Mouse (Mus musculus): ENCODE data around the gene Epha6. TPM values are rescaled to one million over a fixed set of nuclear protein-coding genes. Genes with fewer than 3 reads are reported as not detected.

The Epha6 gene
- polyA plus RNA-seq, 2 experiments = not detected

DNA sequence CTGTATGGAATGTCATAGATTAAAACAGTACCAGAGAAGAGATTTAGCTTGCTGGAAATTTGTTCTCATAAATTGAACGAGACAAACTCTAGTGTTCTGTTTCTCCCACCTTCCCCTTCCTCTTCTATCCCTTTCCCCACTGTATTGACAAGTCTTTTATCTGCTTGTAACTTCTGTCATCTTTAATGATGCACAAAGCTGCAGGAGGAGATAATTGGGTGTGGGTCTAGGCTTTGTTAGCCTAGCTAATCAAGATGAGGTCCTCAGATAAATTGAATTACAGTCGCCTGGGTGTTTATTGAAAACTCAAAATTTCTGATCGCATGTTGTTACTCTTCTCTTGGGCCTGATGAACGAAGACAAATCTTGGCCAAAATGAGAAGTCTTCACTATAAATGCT, 844.5 kb downstream of the Epha6 start:
- Histone ChIP-seq H3K9me3 (ENCODE audit: control insufficient read depth, low read length) (no peaks in the 10 kb centered on the region), H3K4me3 (ENCODE audit: insufficient read depth in 1 of 2, low read depth in 2 of 2, low read length in 2 of 2) (no peak overlapping the region), H3K9ac (replicated peaks) (no peak overlapping the region), H3K27me3 (ENCODE audit: control insufficient read depth, insufficient read depth, low read length) (no peaks in the 10 kb centered on the region), H3K36me3 (replicated peaks; ENCODE audit: control insufficient read depth, insufficient read depth, low read depth) (no peaks in the 10 kb centered on the region), H3K4me1 (replicated peaks; ENCODE audit: control insufficient read depth in 2 of 2, insufficient read depth in 2 of 2, low read length in 1 of 2) (no peaks in the 10 kb centered on the region), H3K27ac (no peak overlapping the region), H3K4me2 (ENCODE audit: low read depth) (no peak overlapping the region)
- ATAC-seq (ENCODE audit: insufficient read depth) = no peak
- DNase-seq (ENCODE audit: low read depth in 3 of 3, low spot score in 3 of 3) = no peak
- 45% methylated on average over 4 of the region's 4 CpGs for WGBS (ENCODE audit: insufficient replicate concordance)
- TF ChIP-seq CTCF (IDR thresholded peaks at IDR 0.05; ENCODE audit: low read depth) = no peak
- no peak for TF ChIP-seq EP300 (IDR thresholded peaks at IDR 0.05; ENCODE audit: low read depth)

DNA sequence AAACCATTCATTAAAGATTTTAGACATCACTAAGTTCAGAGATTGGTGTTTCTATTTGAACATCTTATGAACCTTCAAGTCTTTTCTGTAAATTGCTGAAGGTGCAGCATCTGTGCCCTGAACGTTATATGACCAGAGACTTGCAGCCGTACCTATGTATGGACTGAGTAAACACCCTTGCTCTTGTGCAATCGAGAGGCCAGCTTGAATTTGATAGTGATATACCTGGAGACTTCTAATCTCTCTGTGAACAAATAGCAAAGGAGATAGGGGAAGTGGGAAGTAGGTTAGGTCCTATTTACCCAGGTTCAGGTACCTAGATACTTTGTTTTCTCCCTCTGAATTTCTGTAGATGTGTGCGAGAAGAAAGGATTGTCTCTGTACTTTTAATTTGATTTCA, 854.4 kb downstream of the Epha6 start:
- no peaks in the 10 kb centered on the region for H3K27me3 ChIP-seq (ENCODE audit: control insufficient read depth, insufficient read depth, low read length)
- no peak overlapping the region for H3K9ac ChIP-seq (replicated peaks)
- no peak overlapping the region for H3K27ac ChIP-seq
- no peak overlapping the region for H3K4me3 ChIP-seq (ENCODE audit: insufficient read depth in 1 of 2, low read depth in 2 of 2, low read length in 2 of 2)
- no peak for ATAC-seq (ENCODE audit: insufficient read depth)
- H3K4me2 ChIP-seq (ENCODE audit: low read depth) = no peak overlapping the region
- TF ChIP-seq EP300 (IDR thresholded peaks at IDR 0.05; ENCODE audit: low read depth) (no peak), CTCF (IDR thresholded peaks at IDR 0.05; ENCODE audit: low read depth) (no peak)
- no peaks in the 10 kb centered on the region for H3K36me3 ChIP-seq (replicated peaks; ENCODE audit: control insufficient read depth, insufficient read depth, low read depth)
- 57% methylated on average over 4 of the region's 4 CpGs for WGBS (ENCODE audit: insufficient replicate concordance)
- no peaks in the 10 kb centered on the region for H3K4me1 ChIP-seq (replicated peaks; ENCODE audit: control insufficient read depth in 2 of 2, insufficient read depth in 2 of 2, low read length in 1 of 2)
- no peak for DNase-seq (ENCODE audit: low read depth in 3 of 3, low spot score in 3 of 3)
- H3K9me3 ChIP-seq (ENCODE audit: control insufficient read depth, low read length) = no peaks in the 10 kb centered on the region

DNA sequence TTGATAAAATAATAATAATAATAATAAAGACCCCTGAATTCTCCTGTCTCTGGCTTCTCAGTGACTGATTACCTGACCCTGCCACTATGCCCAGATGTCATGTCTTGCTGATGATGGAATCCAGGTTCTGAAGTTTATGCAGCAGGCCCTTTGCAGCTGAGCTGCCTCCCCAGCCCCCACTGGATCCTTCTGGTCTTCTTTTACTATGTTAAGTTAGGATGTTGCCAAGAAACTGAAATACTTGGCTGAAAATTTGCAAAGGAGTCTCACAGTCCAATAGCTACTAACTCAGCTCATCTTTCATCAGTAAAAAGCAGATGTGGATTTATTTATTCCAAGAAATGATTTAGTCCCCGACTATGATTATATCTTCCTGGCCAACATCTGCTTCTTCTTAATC, 861.7 kb downstream of the Epha6 start:
- Histone ChIP-seq H3K9me3 (ENCODE audit: control insufficient read depth, low read length) (no peaks in the 10 kb centered on the region), H3K36me3 (replicated peaks; ENCODE audit: control insufficient read depth, insufficient read depth, low read depth) (no peaks in the 10 kb centered on the region), H3K9ac (replicated peaks) (no peak overlapping the region), H3K4me3 (ENCODE audit: insufficient read depth in 1 of 2, low read depth in 2 of 2, low read length in 2 of 2) (no peak overlapping the region), H3K27ac (no peak overlapping the region), H3K4me1 (replicated peaks; ENCODE audit: control insufficient read depth in 2 of 2, insufficient read depth in 2 of 2, low read length in 1 of 2) (no peaks in the 10 kb centered on the region), H3K4me2 (ENCODE audit: low read depth) (no peak overlapping the region), H3K27me3 (ENCODE audit: control insufficient read depth, insufficient read depth, low read length) (no peaks in the 10 kb centered on the region)
- ATAC-seq (ENCODE audit: insufficient read depth) (no peak), DNase-seq (ENCODE audit: low read depth in 3 of 3, low spot score in 3 of 3) (no peak)
- no peak for TF ChIP-seq EP300 (IDR thresholded peaks at IDR 0.05; ENCODE audit: low read depth)
- no peak for TF ChIP-seq CTCF (IDR thresholded peaks at IDR 0.05; ENCODE audit: low read depth)
- WGBS (ENCODE audit: insufficient replicate concordance) = 56% methylated on average over 1 of the region's 1 CpGs

DNA sequence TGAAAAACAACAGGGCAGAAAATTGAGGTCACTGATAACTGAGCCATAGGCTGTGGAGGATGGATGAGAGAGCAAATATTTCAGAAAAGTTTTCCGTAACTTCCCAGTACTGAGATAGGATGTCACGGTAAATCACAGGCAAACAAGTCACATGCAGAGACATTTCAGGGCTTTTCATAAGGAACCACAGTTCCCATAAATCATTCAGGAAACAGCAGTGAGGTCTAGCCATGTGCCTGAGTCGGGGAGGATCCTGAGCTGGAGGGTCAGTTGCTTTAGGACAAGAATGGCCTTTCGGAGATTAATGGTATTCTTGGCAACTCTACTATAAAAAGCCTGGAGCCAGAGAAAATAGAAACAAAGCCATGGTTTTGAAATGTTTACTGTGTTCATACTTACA, 889.8 kb downstream of the Epha6 start:
- Histone ChIP-seq H3K4me3 (ENCODE audit: insufficient read depth in 1 of 2, low read depth in 2 of 2, low read length in 2 of 2) (no peak overlapping the region), H3K27me3 (ENCODE audit: control insufficient read depth, insufficient read depth, low read length) (no peaks in the 10 kb centered on the region), H3K36me3 (replicated peaks; ENCODE audit: control insufficient read depth, insufficient read depth, low read depth) (no peaks in the 10 kb centered on the region), H3K27ac (no peak overlapping the region), H3K4me1 (replicated peaks; ENCODE audit: control insufficient read depth in 2 of 2, insufficient read depth in 2 of 2, low read length in 1 of 2) (no peaks in the 10 kb centered on the region), H3K4me2 (ENCODE audit: low read depth) (no peak overlapping the region), H3K9me3 (ENCODE audit: control insufficient read depth, low read length) (no peaks in the 10 kb centered on the region), H3K9ac (replicated peaks) (no peak overlapping the region)
- no peak for ATAC-seq (ENCODE audit: insufficient read depth)
- TF ChIP-seq EP300 (IDR thresholded peaks at IDR 0.05; ENCODE audit: low read depth) = no peak
- TF ChIP-seq CTCF (IDR thresholded peaks at IDR 0.05; ENCODE audit: low read depth) = no peak
- WGBS (ENCODE audit: insufficient replicate concordance) = 73% methylated on average over 4 of the region's 4 CpGs
- DNase-seq (ENCODE audit: low read depth in 3 of 3, low spot score in 3 of 3) = no peak

DNA sequence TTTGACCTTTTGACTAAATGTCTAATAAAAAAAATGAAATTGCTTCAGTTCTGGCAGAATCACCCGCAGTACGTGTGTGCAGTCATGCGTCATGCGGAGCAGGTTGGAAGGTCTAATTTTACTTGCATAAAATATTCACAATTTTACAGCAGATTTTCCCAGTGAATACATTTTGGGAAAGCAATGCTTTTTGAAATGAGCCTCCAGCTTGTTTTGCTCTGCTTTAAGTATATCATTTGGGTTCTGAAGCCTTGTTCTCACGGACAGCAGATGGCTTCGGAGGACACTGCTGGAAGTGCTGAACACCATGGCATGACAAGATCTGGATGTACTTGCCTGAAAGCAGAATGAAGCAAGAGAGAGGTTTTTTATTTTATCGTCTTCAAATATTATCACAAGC, 912.1 kb downstream of the Epha6 start:
- no peak for ATAC-seq (ENCODE audit: insufficient read depth)
- no peaks in the 10 kb centered on the region for H3K36me3 ChIP-seq (replicated peaks; ENCODE audit: control insufficient read depth, insufficient read depth, low read depth)
- H3K27ac ChIP-seq = no peak overlapping the region
- no peaks in the 10 kb centered on the region for H3K9me3 ChIP-seq (ENCODE audit: control insufficient read depth, low read length)
- H3K4me2 ChIP-seq (ENCODE audit: low read depth) = no peak overlapping the region
- no peak for DNase-seq (ENCODE audit: low read depth in 3 of 3, low spot score in 3 of 3)
- no peaks in the 10 kb centered on the region for H3K27me3 ChIP-seq (ENCODE audit: control insufficient read depth, insufficient read depth, low read length)
- no peaks in the 10 kb centered on the region for H3K4me1 ChIP-seq (replicated peaks; ENCODE audit: control insufficient read depth in 2 of 2, insufficient read depth in 2 of 2, low read length in 1 of 2)
- no peak overlapping the region for H3K9ac ChIP-seq (replicated peaks)
- WGBS (ENCODE audit: insufficient replicate concordance) = 84% methylated on average over 7 of the region's 7 CpGs
- H3K4me3 ChIP-seq (ENCODE audit: insufficient read depth in 1 of 2, low read depth in 2 of 2, low read length in 2 of 2) = no peak overlapping the region
- TF ChIP-seq EP300 (IDR thresholded peaks at IDR 0.05; ENCODE audit: low read depth) (no peak), CTCF (IDR thresholded peaks at IDR 0.05; ENCODE audit: low read depth) (no peak)

Data from liver, embryonic 14.5 days (tissue).